Mouse (Mus musculus) midbrain, embryonic 13.5 days (tissue): ENCODE data around the gene Slc37a3. TPM values are rescaled to one million over a fixed set of nuclear protein-coding genes. Genes with fewer than 3 reads are reported as not detected.
"Not testable (repeated sequence)": the region's sequence is repeated elsewhere in the genome, so short reads cannot be mapped to it uniquely, and the experiment has no call there.

ENCODE experiments used
- ATAC-seq: fragments of 200-750 bp; cut with Nextera tagmentation; 2 replicates; pipeline ENCODE4 v1.8.0; 2017; ENCODE audit warnings: mild to moderate bottlenecking, moderate TSS enrichment, moderate library complexity
- H3K27ac ChIP-seq: fragments of 300-500 bp; sonication (generic); 2 replicates; pipeline ENCODE4 v1.5.1; 2015; ENCODE audit warnings: inconsistent platforms, mild to moderate bottlenecking, moderate library complexity
- H3K27me3 ChIP-seq: fragments of 300-500 bp; sonication (generic); 2 replicates; pipeline ENCODE4 v1.6.1; 2015; ENCODE audit warnings: mild to moderate bottlenecking, inconsistent platforms
- H3K36me3 ChIP-seq: fragments of 300-500 bp; sonication (generic); 2 replicates; pipeline ENCODE4 v1.6.1; 2015; ENCODE audit warnings: mild to moderate bottlenecking, inconsistent platforms
- H3K4me1 ChIP-seq: fragments of 300-500 bp; sonication (generic); replicated peaks from 2 replicates; pipeline ENCODE4 v1.6.1; 2015; ENCODE audit warnings: inconsistent platforms
- H3K4me2 ChIP-seq: fragments of 300-500 bp; sonication (generic); replicated peaks from 2 replicates; pipeline ENCODE4 v1.6.1; 2015; ENCODE audit warnings: moderate library complexity, mild to moderate bottlenecking, inconsistent platforms
- H3K4me3 ChIP-seq: fragments of 300-500 bp; sonication (generic); replicated peaks from 2 replicates; pipeline ENCODE4 v1.5.1; 2015; ENCODE audit warnings: mild to moderate bottlenecking, inconsistent platforms
- H3K9ac ChIP-seq: fragments of 300-500 bp; sonication (generic); replicated peaks from 2 replicates; pipeline ENCODE4 v1.6.1; 2015; ENCODE audit warnings: mild to moderate bottlenecking, inconsistent platforms
- H3K9me3 ChIP-seq: fragments of 300-500 bp; sonication (generic); 2 replicates; pipeline ENCODE4 v1.6.1; 2016; ENCODE audit warnings: mild to moderate bottlenecking, inconsistent platforms
- WGBS: fragments of 180-500 bp; shearing (Covaris S2); methylation state at CpG from one replicate; pipeline ENCODE4 v1.1.7; 2015; 5-methylcytosine and 5-hydroxymethylcytosine counted together
- polyA plus RNA-seq: library from polyadenylated mRNA; unstranded; fragments of >200 nt; fragmentation: Nextera tagmentation; extraction: Ambion mirVana; gene quantifications from 2 replicates; pipeline ENCODE4 v1.2.1, GENCODE M21; 2015

Gene Slc37a3
- polyA plus RNA-seq, 1 experiment from 2014 or later: 59.8 TPM

- no peak for ATAC-seq
- peaks cover 81% of the 10 kb centered on the region for H3K36me3 ChIP-seq
- no peak overlapping the region for H3K4me2 ChIP-seq
- 89% methylated on average over 2 of the region's 2 CpGs for WGBS
- H3K4me3 ChIP-seq: no peak overlapping the region
- no peak overlapping the region for H3K9ac ChIP-seq
- no peaks in the 10 kb centered on the region for H3K27me3 ChIP-seq
- no peaks in the 10 kb centered on the region for H3K9me3 ChIP-seq
- H3K27ac ChIP-seq: no peak overlapping the region
- H3K4me1 ChIP-seq: no peaks in the 10 kb centered on the region
Measured at GRCm38 (mm10) chr6:39403136-39403535, 25.7 kb upstream of the Slc37a3 start.

GRCm38 (mm10) chr6:39400343-39400742, 22.9 kb upstream of the Slc37a3 start:
- peaks cover 87% of the 10 kb centered on the region for H3K36me3 ChIP-seq
- H3K4me1 ChIP-seq: no peaks in the 10 kb centered on the region
- H3K4me2 ChIP-seq: no peak overlapping the region
- no peak overlapping the region for H3K9ac ChIP-seq
- 54% methylated on average over 7 of the region's 7 CpGs for WGBS
- no peak overlapping the region for H3K27ac ChIP-seq
- no peak overlapping the region for H3K4me3 ChIP-seq
- H3K9me3 ChIP-seq: no peaks in the 10 kb centered on the region
- no peaks in the 10 kb centered on the region for H3K27me3 ChIP-seq
- ATAC-seq: no peak

DNA sequence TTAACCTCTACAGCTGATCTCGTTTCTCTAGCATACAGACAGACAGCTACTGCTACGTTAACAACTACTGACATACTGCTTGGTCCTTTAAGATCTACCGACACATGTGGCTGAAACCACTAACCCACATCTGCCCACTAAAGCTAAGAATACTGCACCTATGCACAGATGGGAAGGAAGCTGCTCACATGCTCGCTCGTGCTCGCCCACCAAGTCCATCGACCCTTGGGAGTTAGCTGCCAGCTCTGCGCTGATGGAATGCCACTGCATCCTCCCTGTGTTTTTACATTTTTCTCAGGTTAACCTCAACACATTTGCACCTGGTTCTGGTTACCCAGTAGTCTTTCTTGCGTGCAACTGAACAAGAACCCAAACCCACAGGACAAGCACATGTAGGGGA, 20.9 kb upstream of the Slc37a3 start:
- no peaks in the 10 kb centered on the region for H3K9me3 ChIP-seq
- no peaks in the 10 kb centered on the region for H3K27me3 ChIP-seq
- no peak for ATAC-seq
- H3K4me2 ChIP-seq: no peak overlapping the region
- no peak overlapping the region for H3K4me3 ChIP-seq
- no peak overlapping the region for H3K27ac ChIP-seq
- no peak overlapping the region for H3K9ac ChIP-seq
- H3K36me3 ChIP-seq: peaks cover 77% of the 10 kb centered on the region
- WGBS: 93% methylated on average over 9 of the region's 9 CpGs
- no peaks in the 10 kb centered on the region for H3K4me1 ChIP-seq

- Histone ChIP-seq H3K4me1 (no peaks in the 10 kb centered on the region), H3K4me2 (no peak overlapping the region), H3K27me3 (no peaks in the 10 kb centered on the region), H3K9ac (no peak overlapping the region), H3K4me3 (no peak overlapping the region), H3K36me3 (peaks cover 73% of the 10 kb centered on the region), H3K27ac (no peak overlapping the region), H3K9me3 (no peaks in the 10 kb centered on the region)
- 94% methylated on average over 6 of the region's 6 CpGs for WGBS
- no peak for ATAC-seq
Measured at GRCm38 (mm10) chr6:39397046-39397445, 19.6 kb upstream of the Slc37a3 start.

DNA sequence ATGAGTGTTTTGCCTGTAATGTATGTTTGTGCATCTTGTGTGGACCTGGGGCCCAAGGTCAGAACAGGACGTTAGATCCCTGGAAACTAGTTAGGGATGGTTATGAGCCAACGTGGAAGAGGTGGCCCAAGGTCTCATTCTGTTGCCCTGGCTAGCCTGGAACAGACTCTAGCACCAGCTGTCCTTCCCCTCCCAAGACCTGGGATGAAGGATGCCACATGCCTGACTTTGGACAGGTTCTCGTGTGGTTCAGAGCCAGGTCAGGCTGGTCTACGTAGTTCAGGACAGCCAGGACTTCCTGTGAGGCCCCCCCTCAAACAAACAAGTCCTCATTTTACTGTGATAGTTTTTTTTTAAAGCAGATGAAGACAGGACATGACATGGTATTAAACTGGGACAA, 18.4 kb upstream of the Slc37a3 start:
- 83% methylated on average over 4 of the region's 4 CpGs for WGBS
- H3K27me3 ChIP-seq: no peaks in the 10 kb centered on the region
- no peak overlapping the region for H3K9ac ChIP-seq
- no peak for ATAC-seq
- peaks cover 65% of the 10 kb centered on the region for H3K36me3 ChIP-seq
- no peak overlapping the region for H3K4me3 ChIP-seq
- H3K9me3 ChIP-seq: no peaks in the 10 kb centered on the region
- H3K4me1 ChIP-seq: no peaks in the 10 kb centered on the region
- no peak overlapping the region for H3K4me2 ChIP-seq
- no peak overlapping the region for H3K27ac ChIP-seq

GRCm38 (mm10) chr6:39395471-39395870, 18.0 kb upstream of the Slc37a3 start:
- peaks cover 69% of the 10 kb centered on the region for H3K36me3 ChIP-seq
- H3K4me3 ChIP-seq: no peak overlapping the region
- H3K27me3 ChIP-seq: no peaks in the 10 kb centered on the region
- ATAC-seq: no peak
- H3K9ac ChIP-seq: no peak overlapping the region
- no peak overlapping the region for H3K27ac ChIP-seq
- 77% methylated on average over 4 of the region's 4 CpGs for WGBS
- H3K4me2 ChIP-seq: no peak overlapping the region
- H3K9me3 ChIP-seq: no peaks in the 10 kb centered on the region
- H3K4me1 ChIP-seq: no peaks in the 10 kb centered on the region

DNA sequence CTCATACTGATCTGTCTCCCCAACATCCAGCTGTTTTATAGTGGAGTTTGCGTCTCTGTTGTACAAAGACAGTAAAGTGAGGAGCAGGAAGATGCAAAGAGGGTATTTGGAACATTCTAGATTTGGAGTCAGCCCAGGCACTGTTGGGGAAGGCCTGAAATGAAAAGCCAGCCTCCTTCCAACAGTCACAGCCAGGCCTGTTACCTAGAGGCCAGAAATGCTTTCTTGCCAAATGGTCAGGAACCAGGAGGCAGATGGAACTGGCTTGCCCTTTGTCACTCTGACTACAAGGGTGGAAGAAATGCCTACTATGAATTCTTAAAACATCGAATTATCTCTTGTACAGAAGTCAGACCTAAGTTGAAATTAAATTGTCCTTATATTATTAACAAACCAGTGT, 12.5 kb upstream of the Slc37a3 start:
- Histone ChIP-seq H3K27me3 (no peaks in the 10 kb centered on the region), H3K36me3 (peaks cover 28% of the 10 kb centered on the region), H3K27ac (no peak overlapping the region), H3K9ac (no peak overlapping the region), H3K4me1 (no peaks in the 10 kb centered on the region), H3K9me3 (no peaks in the 10 kb centered on the region), H3K4me2 (no peak overlapping the region), H3K4me3 (no peak overlapping the region)
- 95% methylated on average over 2 of the region's 2 CpGs for WGBS
- ATAC-seq: no peak

DNA sequence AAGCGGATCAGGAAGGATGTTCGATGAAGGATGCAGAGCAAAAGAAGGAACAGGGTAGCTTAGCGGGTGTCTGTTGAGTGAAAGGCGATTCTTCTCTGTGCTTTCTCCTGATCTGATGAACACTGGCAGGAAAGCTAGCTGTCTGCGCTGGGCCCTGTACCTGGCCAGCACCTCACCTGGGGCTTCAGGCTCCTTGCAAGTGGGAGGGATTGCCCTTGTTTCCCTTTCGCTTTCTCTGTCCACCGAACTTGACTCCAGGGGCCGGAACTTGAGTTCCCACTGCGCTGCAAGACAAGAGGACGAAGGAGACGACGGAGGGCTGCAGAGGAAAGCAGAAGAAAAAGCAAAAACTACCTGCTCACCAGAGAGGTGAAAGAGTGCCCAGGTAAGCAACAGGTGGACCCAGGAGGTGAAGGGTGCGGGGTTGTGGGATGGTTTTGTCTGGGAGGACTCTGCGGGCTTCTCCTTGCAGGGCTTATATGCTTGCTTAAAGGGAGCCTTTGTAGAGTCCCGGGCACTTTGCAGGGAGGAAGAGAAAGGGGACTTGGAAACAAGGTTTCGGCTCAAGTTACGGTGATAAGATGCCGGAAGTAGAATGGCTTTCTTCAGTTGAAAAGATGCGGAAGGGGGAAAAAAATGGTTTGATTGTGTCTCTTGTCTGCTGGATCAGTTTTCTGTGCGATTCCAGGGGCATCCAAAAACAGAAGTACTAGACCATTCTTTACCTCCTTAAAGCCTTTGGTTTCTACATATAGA, 3.8 kb upstream of the Slc37a3 start, which contains the start of gene Rab19:
Gene Rab19, plus strand, starts transcription at position 51 of the 756 bp plus-strand sequence.
- H3K4me1 ChIP-seq: peaks cover 12% of the 10 kb centered on the region
- H3K27ac ChIP-seq: no peak within 1 kb of the TSS
- peak within 1 kb of the TSS; percentile 21 for H3K4me3 ChIP-seq
- H3K9me3 ChIP-seq: no peaks in the 10 kb centered on the region
- H3K36me3 ChIP-seq: no peaks in the 10 kb centered on the region
- 8% methylated on average over 20 of the region's 20 CpGs for WGBS
- H3K4me2 ChIP-seq: peak within 1 kb of the TSS; percentile 44
- H3K27me3 ChIP-seq: peaks cover 24% of the 10 kb centered on the region
- H3K9ac ChIP-seq: no peak within 1 kb of the TSS
- no peak for ATAC-seq

- 88% methylated on average over 3 of the region's 3 CpGs for WGBS
- Histone ChIP-seq H3K4me1 (peaks cover 22% of the 10 kb centered on the region), H3K27ac (no peak overlapping the region), H3K36me3 (no peaks in the 10 kb centered on the region), H3K27me3 (peaks cover 24% of the 10 kb centered on the region), H3K9ac (no peak overlapping the region), H3K4me2 (no peak overlapping the region), H3K4me3 (no peak overlapping the region), H3K9me3 (no peaks in the 10 kb centered on the region)
- no peak for ATAC-seq
Measured at GRCm38 (mm10) chr6:39380276-39380675, 2.8 kb upstream of the Slc37a3 start.

GRCm38 (mm10) chr6:39379749-39380148, 2.3 kb upstream of the Slc37a3 start:
- no peak overlapping the region for H3K4me2 ChIP-seq
- WGBS: 86% methylated on average over 8 of the region's 8 CpGs

DNA sequence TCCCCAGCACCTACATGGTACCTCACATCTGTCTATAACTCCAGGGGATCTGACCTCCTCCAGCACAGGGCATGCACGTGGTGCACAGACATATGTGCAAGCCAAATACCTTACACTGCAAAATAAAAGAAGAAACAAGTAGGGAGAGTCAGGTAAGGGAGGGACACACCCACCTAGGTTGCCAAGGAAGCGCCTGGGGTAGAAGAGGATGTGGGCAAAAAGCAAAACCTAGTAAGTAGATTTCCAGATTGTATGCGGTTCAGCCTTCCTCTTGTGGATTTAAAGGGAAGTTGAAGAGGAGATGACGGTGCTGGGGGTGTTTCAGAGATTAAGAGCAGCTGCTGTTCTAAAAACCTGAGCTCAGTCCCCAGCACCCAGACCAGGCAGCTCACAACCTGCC, 1.7 kb upstream of the Slc37a3 start:
- H3K9me3 ChIP-seq: no peaks in the 10 kb centered on the region
- WGBS: 63% methylated on average over 4 of the region's 4 CpGs
- no peak overlapping the region for H3K27ac ChIP-seq
- no peak overlapping the region for H3K4me3 ChIP-seq
- peaks cover 24% of the 10 kb centered on the region for H3K27me3 ChIP-seq
- peaks cover 3% of the 10 kb centered on the region for H3K36me3 ChIP-seq
- no peak for ATAC-seq
- H3K4me1 ChIP-seq: peaks cover 24% of the 10 kb centered on the region
- H3K9ac ChIP-seq: no peak overlapping the region
- H3K4me2 ChIP-seq: no peak overlapping the region

More at GRCm38 (mm10) chr6:39379749-39380148, 2.3 kb upstream of the Slc37a3 start:
- H3K27me3 ChIP-seq: peaks cover 24% of the 10 kb centered on the region
- no peak overlapping the region for H3K9ac ChIP-seq
- no peak overlapping the region for H3K27ac ChIP-seq
- H3K36me3 ChIP-seq: no peaks in the 10 kb centered on the region
- no peaks in the 10 kb centered on the region for H3K9me3 ChIP-seq
- no peak for ATAC-seq
- H3K4me1 ChIP-seq: peaks cover 24% of the 10 kb centered on the region
- no peak overlapping the region for H3K4me3 ChIP-seq

- 81% methylated on average over 13 of the region's 13 CpGs for WGBS
- Histone ChIP-seq H3K27me3 (peaks cover 24% of the 10 kb centered on the region), H3K4me1 (peaks cover 24% of the 10 kb centered on the region)
- H3K9me3 ChIP-seq, H3K27ac ChIP-seq, H3K4me3 ChIP-seq, H3K36me3 ChIP-seq, H3K9ac ChIP-seq, ATAC-seq, H3K4me2 ChIP-seq: not testable (repeated sequence)
Measured at GRCm38 (mm10) chr6:39378161-39378835, 823 bp upstream of the Slc37a3 start.
